Mouse (Mus musculus) liver, embryonic 18 days (tissue): ENCODE measurements around the gene Gm20937. TPM values are rescaled to one million over a fixed set of nuclear protein-coding genes. Genes with fewer than 3 reads are reported as not detected.

Experiments
- polyA plus RNA-seq: library from polyadenylated mRNA; depleted of rRNA; stranded (reverse); fragments of >200 nt; gene quantifications from 2 replicates; pipeline ENCODE4 v1.2.3, GENCODE M21; 2012; rRNA removed

Gm20937 gene
- not detected in 2 replicates for polyA plus RNA-seq

GRCm38 (mm10) chrY:68294798-68295197, at the start of gene Gm20937:
Gm20937 (minus strand) TSS chrY:68294898.

Other genes with a start within 250 kb of the Gm20937 start
- gene Gm20816, start 243.1 kb upstream of the Gm20937 start, polyA plus RNA-seq = not detected in 2 replicates